Mouse (Mus musculus) liver, embryonic 18 days (tissue): ENCODE measurements around the gene Frs2. TPM values are rescaled to one million over a fixed set of nuclear protein-coding genes. Genes with fewer than 3 reads are reported as not detected.

Experiments used
- polyA plus RNA-seq: library from polyadenylated mRNA; depleted of rRNA; stranded (reverse); fragments of >200 nt; gene quantifications from 2 replicates; pipeline ENCODE4 v1.2.3, GENCODE M21; 2012; rRNA removed

The Frs2 gene
- 7.0 and 8.8 TPM in 2 replicates for polyA plus RNA-seq

DNA sequence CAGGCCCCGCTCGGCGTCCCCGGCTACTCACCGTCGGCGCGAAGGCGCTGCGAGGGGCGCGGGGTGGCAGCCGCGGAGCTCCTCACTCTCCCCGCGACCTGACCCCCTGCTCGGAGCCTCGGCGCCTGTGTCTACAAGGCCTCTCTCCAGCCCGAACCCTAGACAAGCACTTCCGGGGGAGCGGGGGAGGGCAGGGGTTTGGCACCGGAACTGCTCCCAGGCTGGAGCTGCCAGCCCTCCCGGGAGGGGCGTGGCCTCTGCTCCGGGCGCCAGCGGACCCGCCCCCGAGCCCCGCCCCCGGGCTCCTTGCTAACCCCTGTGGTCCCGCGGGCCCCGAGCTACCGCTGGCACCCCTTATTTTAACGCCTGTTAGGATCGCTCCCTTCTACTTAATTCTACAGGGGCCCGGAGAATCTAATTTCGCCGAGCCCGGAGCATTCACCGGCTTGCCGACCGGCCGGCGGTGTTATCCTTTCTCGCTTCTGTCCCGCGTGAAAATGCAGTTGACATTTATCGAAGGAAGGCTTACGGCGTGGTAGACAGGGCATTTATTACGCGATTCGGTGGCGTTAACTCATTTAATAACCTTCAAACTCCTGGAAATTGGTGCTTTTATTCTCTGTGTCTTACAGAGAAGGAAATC, at the start of gene Frs2:
Gene Frs2 (minus strand): TSS at position 174 of the 643 bp plus-strand sequence.

GRCm38 (mm10) chr10:117063254-117064021, 84.9 kb downstream of the Frs2 start, which contains the start of gene Cct2:
Cct2 (minus strand) TSS chr10:117063814.

GRCm38 (mm10) chr10:117045175-117046056, 102.9 kb downstream of the Frs2 start, which contains the start of gene Lrrc10:
Lrrc10 (plus strand) TSS chr10:117045341.

Other genes with a start within 250 kb of the Frs2 start
- gene Rab3ip, start 197.8 kb downstream of the Frs2 start, polyA plus RNA-seq: 12.6 and 13.4 TPM in 2 replicates
- not detected in 2 replicates for gene Gm10271, start 175.9 kb downstream of the Frs2 start, polyA plus RNA-seq
- 0.01 TPM in 1 of 2 replicates, not detected in the other for gene Best3, start 162.2 kb downstream of the Frs2 start, polyA plus RNA-seq
- gene Lrrc10, start 103.2 kb downstream of the Frs2 start, polyA plus RNA-seq: not detected in 2 replicates
- 87.5 and 91.5 TPM in 2 replicates for gene Cct2, start 84.7 kb downstream of the Frs2 start, polyA plus RNA-seq
- 26.9 and 28.8 TPM in 2 replicates for gene Yeats4, start 76.0 kb upstream of the Frs2 start, polyA plus RNA-seq
- not detected in 2 replicates for gene 9530003J23Rik, start 90.2 kb upstream of the Frs2 start, polyA plus RNA-seq
- gene Lyz2, start 133.8 kb upstream of the Frs2 start, polyA plus RNA-seq: 470 and 559 TPM in 2 replicates
- gene Lyz1, start 144.3 kb upstream of the Frs2 start, polyA plus RNA-seq: 0.23 and 0.30 TPM in 2 replicates
- 19.7 and 21.7 TPM in 2 replicates for gene Cpsf6, start 231.5 kb upstream of the Frs2 start, polyA plus RNA-seq